Comparison of ENCODE assay signal across 27 mouse cellular contexts in genomic region chr2:73668608-73669007, GRCm38 (mm10).
DNase-seq lines count a peak whose midpoint lies in the region; ATAC-seq and TF ChIP-seq lines count a peak whose summit lies in the region.
"Had no signal": no experiment of that assay in that cellular context is flagged by ENCODE, and none has a peak within 500 bp of the region (broad histone marks: within the 10 kb centered on the region; RNA-seq: fewer than 3 reads in every experiment).

No protein-coding gene starts in this region.

- no peak for TF ChIP-seq POLR2A in cerebellum, adult 2 months (IDR thresholded peaks at IDR 0.05; ENCODE audit: borderline replicate concordance, insufficient read depth, low read length)

- ATAC-seq in heart, embryonic 11.5 days (replicated peaks; ENCODE audit: insufficient number of reproducible peaks, low FRiP score, low TSS enrichment): no peak
- no peak for ATAC-seq in heart, embryonic 14.5 days (ENCODE audit: insufficient number of reproducible peaks, insufficient read depth, low FRiP score, low read depth)
- ATAC-seq: forebrain, embryonic 16.5 days; Patski had no signal

- H3K9me3 ChIP-seq in heart, embryonic 11.5 days (replicated peaks; ENCODE audit: control insufficient read depth, low read length): no peaks in the 10 kb centered on the region
- H3K9me3 ChIP-seq in heart, embryonic 14.5 days (ENCODE audit: control insufficient read depth, low read length): no peaks in the 10 kb centered on the region
- H3K9me3 ChIP-seq: embryonic facial prominence, embryonic 10.5 days; forebrain, embryonic 10.5 days; G1E; hindbrain, embryonic 13.5 days; liver, embryonic 15.5 days had no signal

- no peak overlapping the region for H3K4me2 ChIP-seq in heart, embryonic 11.5 days
- H3K4me2 ChIP-seq in heart, embryonic 14.5 days (ENCODE audit: low read length): no peak overlapping the region
- H3K4me2 ChIP-seq: hindbrain, embryonic 13.5 days; liver, embryonic 15.5 days; midbrain, embryonic 11.5 days had no signal

- H3K27me3 ChIP-seq in heart, embryonic 11.5 days (ENCODE audit: control insufficient read depth, insufficient read depth, low read length): no peaks in the 10 kb centered on the region
- H3K27me3 ChIP-seq in heart, embryonic 14.5 days (ENCODE audit: control insufficient read depth, insufficient read depth, low read length): no peaks in the 10 kb centered on the region
- no peaks in the 10 kb centered on the region for H3K27me3 ChIP-seq in cerebellum, adult 2 months (ENCODE audit: control insufficient read depth, insufficient read depth, low read length)
- H3K27me3 ChIP-seq: CH12.LX; hindbrain, embryonic 13.5 days; liver, embryonic 15.5 days; Patski had no signal

- H3K4me3 ChIP-seq in heart, embryonic 11.5 days (ENCODE audit: low read depth, low read length): no peak overlapping the region
- no peak overlapping the region for H3K4me3 ChIP-seq in heart, embryonic 14.5 days (ENCODE audit: control insufficient read depth in 1 of 2, insufficient read depth in 1 of 2, low read depth in 1 of 2, low read length in 2 of 2)
- no peak overlapping the region for H3K4me3 ChIP-seq in cerebellum, adult 2 months (replicated peaks; ENCODE audit: insufficient read depth, low read depth, low read length)
- H3K4me3 ChIP-seq: embryonic facial prominence, embryonic 10.5 days; forebrain, embryonic 10.5 days; hindbrain, embryonic 13.5 days; left cerebral cortex, adult 2 months; liver, embryonic 15.5 days had no signal

- peaks cover 8% of the 10 kb centered on the region for H3K4me1 ChIP-seq in heart, embryonic 11.5 days (ENCODE audit: control insufficient read depth, insufficient read depth, low read length)
- peaks cover 4 to 11% of the 10 kb centered on the region in 2 experiments; a peak in 3 of 4 replicates for H3K4me1 ChIP-seq in heart, embryonic 14.5 days (ENCODE audit: control insufficient read depth in 2 of 2, insufficient read depth in 2 of 2, low read length in 2 of 2)
- H3K4me1 ChIP-seq in cerebellum, adult 2 months (ENCODE audit: control insufficient read depth, insufficient read depth, low read length): no peaks in the 10 kb centered on the region
- H3K4me1 ChIP-seq: embryonic facial prominence, embryonic 10.5 days; forebrain, embryonic 10.5 days; liver, embryonic 15.5 days had no signal

- peak overlapping the region; percentile 2 for H3K27ac ChIP-seq in heart, embryonic 11.5 days (ENCODE audit: low read depth, low read length)
- H3K27ac ChIP-seq in heart, embryonic 14.5 days (replicated peaks in 1 of 2; ENCODE audit: control insufficient read depth in 1 of 2, insufficient read depth in 1 of 2, low read depth in 2 of 2, low read length in 2 of 2): peak overlapping the region; percentile 69 to 79
- no peak overlapping the region for H3K27ac ChIP-seq in cerebellum, adult 2 months (ENCODE audit: insufficient read depth, low read length)
- H3K27ac ChIP-seq: embryonic facial prominence, embryonic 10.5 days; forebrain, embryonic 10.5 days; hindbrain, embryonic 13.5 days; left cerebral cortex, adult 2 months; liver, embryonic 15.5 days had no signal

- no peak for TF ChIP-seq CTCF in cerebellum, adult 2 months (IDR thresholded peaks at IDR 0.05; ENCODE audit: borderline replicate concordance, insufficient read depth, low read depth, low read length)

- WGBS in heart, embryonic 11.5 days (ENCODE audit: insufficient replicate concordance): 54% methylated on average over 4 of the region's 4 CpGs
- 33% methylated on average over 4 of the region's 4 CpGs for WGBS in heart, embryonic 14.5 days
- 51% methylated on average over 4 of the region's 4 CpGs for whole genome bisulfite sequencing in cerebellum, adult 2 months

- H3K36me3 ChIP-seq in heart, embryonic 11.5 days (ENCODE audit: control insufficient read depth, insufficient read depth, low read length): no peaks in the 10 kb centered on the region
- H3K36me3 ChIP-seq in heart, embryonic 14.5 days (ENCODE audit: control insufficient read depth, insufficient read depth, low read length): no peaks in the 10 kb centered on the region
- H3K36me3 ChIP-seq: forebrain, embryonic 10.5 days; G1E; hindbrain, embryonic 13.5 days; liver, embryonic 15.5 days had no signal

- peak; percentile 15 to 51 for DNase-seq in kidney, postnatal 25 days
- no peak for DNase-seq in kidney, adult 18-20 months
- DNase-seq in heart, postnatal 4 days: peak; percentile 43
- DNase-seq in urinary bladder, postnatal 36 days (ENCODE audit: low spot score in 2 of 2): no peak
- DNase-seq in frontal cortex, postnatal 10 days (ENCODE audit: low spot score in 2 of 2): no peak
- no peak for DNase-seq in cerebellum, adult 2 months
- DNase-seq: adrenal gland, adult 2 months; B cell, adult 2 months; cerebellum, adult 11 months; cerebellum, postnatal 10 days; gastrocnemius, postnatal 14 days; kidney, adult 9 months; liver; right cerebral cortex, adult 18-20 months; right cerebral cortex, postnatal 4 days had no signal

- no peak overlapping the region for H3K9ac ChIP-seq in heart, embryonic 11.5 days (ENCODE audit: low read depth, low read length)
- no peak overlapping the region for H3K9ac ChIP-seq in heart, embryonic 14.5 days (ENCODE audit: low read length)
- H3K9ac ChIP-seq: hindbrain, embryonic 13.5 days; liver, embryonic 15.5 days had no signal

Comparison
In these comparisons a context has a peak if more than half of its experiments do, and no peak if none do; other contexts are left out.
1. DNase-seq: peak in kidney, postnatal 25 days (2 of 2) and heart, postnatal 4 days (single experiment); none in kidney, adult 18-20 months (single experiment), urinary bladder, postnatal 36 days (0 of 2), frontal cortex, postnatal 10 days (0 of 2) and cerebellum, adult 2 months (0 of 2).